Mouse (Mus musculus): Measurements from ENCODE around the gene Vsx2.

DNA sequence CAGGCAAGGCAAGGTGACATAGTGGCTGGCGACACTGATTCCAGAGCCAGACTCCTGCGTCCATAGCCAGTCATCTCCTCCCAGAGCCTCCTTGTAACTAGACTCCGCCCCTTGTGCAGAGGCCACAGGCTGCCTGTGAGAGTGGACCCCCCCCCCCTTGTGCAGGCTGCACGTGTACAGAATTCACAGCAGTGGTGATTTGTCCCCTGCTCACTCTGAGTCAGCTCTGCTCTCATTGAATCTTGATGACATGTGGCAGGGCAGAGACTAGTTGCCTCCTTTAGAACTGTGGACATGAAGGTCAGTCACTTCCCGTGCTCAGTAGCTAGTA, 8.8 kb downstream of the Vsx2 start:
- TF ChIP-seq POLR2A (IDR thresholded peaks at IDR 0.05; ENCODE audit: low read depth, low read length): no peak
- no peak for TF ChIP-seq CTCF (IDR thresholded peaks at IDR 0.05; ENCODE audit: borderline replicate concordance, insufficient read depth, low read length)

All from embryonic fibroblast, embryonic 13.5 days (primary cell).